Mouse (Mus musculus) limb, embryonic 13.5 days (tissue): ENCODE data around the gene Gm10401. TPM values are rescaled to one million over a fixed set of nuclear protein-coding genes. Genes with fewer than 3 reads are reported as not detected.

Source experiments
- ATAC-seq: fragments of 200-750 bp; cut with Nextera tagmentation; 2 replicates; pipeline ENCODE4 v1.8.0; 2017; ENCODE audit warnings: low read depth, moderate number of reproducible peaks, moderate TSS enrichment; ENCODE audit not compliant: low FRiP score
- H3K27ac ChIP-seq: fragments of 300-500 bp; sonication (generic); 2 replicates; pipeline ENCODE4 v1.5.1; 2015; ENCODE audit warnings: inconsistent platforms, mild to moderate bottlenecking, moderate library complexity
- H3K27me3 ChIP-seq: fragments of 300-500 bp; sonication (generic); 2 replicates; pipeline ENCODE4 v1.6.1; 2015; ENCODE audit warnings: mild to moderate bottlenecking, inconsistent platforms
- H3K36me3 ChIP-seq: fragments of 300-500 bp; sonication (generic); 2 replicates; pipeline ENCODE4 v1.6.1; 2015; ENCODE audit warnings: inconsistent platforms, mild to moderate bottlenecking, moderate library complexity
- H3K4me1 ChIP-seq: fragments of 300-500 bp; sonication (generic); 2 replicates; pipeline ENCODE4 v1.6.1; 2015; ENCODE audit warnings: inconsistent platforms
- H3K4me2 ChIP-seq: fragments of 300-500 bp; sonication (generic); replicated peaks from 2 replicates; pipeline ENCODE4 v1.6.1; 2015; ENCODE audit warnings: inconsistent platforms, mild to moderate bottlenecking, moderate library complexity
- H3K4me3 ChIP-seq: fragments of 300-500 bp; sonication (generic); 2 replicates; pipeline ENCODE4 v1.5.1; 2015; ENCODE audit warnings: moderate library complexity, mild to moderate bottlenecking, inconsistent platforms
- H3K9ac ChIP-seq: fragments of 300-500 bp; sonication (generic); 2 replicates; pipeline ENCODE4 v1.6.1; 2015; ENCODE audit warnings: mild to moderate bottlenecking, inconsistent platforms
- H3K9me3 ChIP-seq: fragments of 300-500 bp; sonication (generic); 2 replicates; pipeline ENCODE4 v1.6.1; 2016; ENCODE audit warnings: inconsistent platforms
- WGBS: fragments of 180-500 bp; shearing (Covaris S2); methylation state at CpG from one replicate; pipeline ENCODE4 v1.1.7; 2015; 5-methylcytosine and 5-hydroxymethylcytosine counted together
- polyA plus RNA-seq: library from polyadenylated mRNA; unstranded; fragments of >200 nt; fragmentation: Nextera tagmentation; extraction: Ambion mirVana; gene quantifications from 2 replicates; pipeline ENCODE4 v1.2.1, GENCODE M21; 2015

The Gm10401 gene
- polyA plus RNA-seq, 1 experiment from 2014 or later: 43.3 TPM

DNA sequence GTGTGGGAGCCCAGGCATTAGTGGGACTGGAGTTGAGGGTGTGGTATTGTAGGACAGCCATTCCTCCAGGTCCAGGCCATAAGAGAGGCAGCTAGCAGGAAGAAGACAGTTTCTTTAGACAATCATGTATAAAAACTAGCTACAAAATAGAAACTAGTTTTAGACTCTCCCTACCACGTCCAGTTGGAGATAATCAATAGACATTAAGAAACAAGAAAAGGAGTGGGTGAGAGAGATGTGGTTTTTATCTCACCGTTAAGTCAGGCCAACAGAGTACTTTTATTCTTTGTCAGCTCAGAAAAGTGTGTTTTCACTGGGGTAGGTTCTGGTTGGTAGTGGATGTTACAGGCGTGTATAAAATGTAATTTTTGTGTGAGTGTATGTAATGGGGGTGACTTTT is 37.1 kb downstream of the Gm10401 start:
- peaks cover 33% of the 10 kb centered on the region for H3K36me3 ChIP-seq
- no peak overlapping the region for H3K9ac ChIP-seq
- no peak overlapping the region for H3K4me3 ChIP-seq
- H3K4me2 ChIP-seq: no peak overlapping the region
- no peak overlapping the region for H3K27ac ChIP-seq
- 95% methylated on average over 3 of the region's 3 CpGs for WGBS
- H3K4me1 ChIP-seq: no peaks in the 10 kb centered on the region
- no peaks in the 10 kb centered on the region for H3K27me3 ChIP-seq
- no peaks in the 10 kb centered on the region for H3K9me3 ChIP-seq
- ATAC-seq: no peak

DNA sequence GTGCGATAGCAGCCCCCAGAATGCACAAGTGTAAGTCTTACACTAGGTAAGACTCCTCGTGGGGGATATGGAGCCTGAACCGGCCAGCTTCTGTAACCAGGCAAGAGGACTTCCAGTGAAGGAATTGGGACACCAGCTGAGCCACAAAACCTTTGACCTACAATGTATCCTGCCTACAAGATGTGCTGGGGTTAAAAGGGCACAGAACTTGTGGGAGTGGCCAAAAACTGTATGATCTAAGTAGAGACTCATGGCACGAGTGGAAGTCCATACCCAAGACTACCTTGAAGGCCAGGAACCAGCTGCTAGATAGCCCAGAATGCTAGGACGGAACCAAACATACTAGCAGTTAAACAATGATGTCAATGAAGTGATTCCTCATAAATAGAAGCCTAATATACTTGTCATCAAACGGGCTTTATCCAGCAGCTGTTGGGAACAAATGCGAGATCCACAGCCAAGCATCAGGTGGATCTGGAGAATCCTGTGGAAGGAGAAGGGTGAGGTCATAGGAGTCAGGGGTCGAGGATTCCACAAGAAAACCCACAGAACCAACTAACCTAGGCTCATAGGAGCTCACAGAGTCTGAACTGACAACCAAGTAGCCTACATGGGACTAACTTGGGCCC is 37.9 kb downstream of the Gm10401 start:
- Histone ChIP-seq H3K36me3 (peaks cover 33% of the 10 kb centered on the region), H3K4me3 (no peak overlapping the region), H3K27me3 (no peaks in the 10 kb centered on the region), H3K4me2 (no peak overlapping the region), H3K27ac (no peak overlapping the region), H3K9me3 (no peaks in the 10 kb centered on the region), H3K9ac (no peak overlapping the region), H3K4me1 (no peaks in the 10 kb centered on the region)
- 85% methylated on average over 8 of the region's 8 CpGs for WGBS
- ATAC-seq: no peak

DNA sequence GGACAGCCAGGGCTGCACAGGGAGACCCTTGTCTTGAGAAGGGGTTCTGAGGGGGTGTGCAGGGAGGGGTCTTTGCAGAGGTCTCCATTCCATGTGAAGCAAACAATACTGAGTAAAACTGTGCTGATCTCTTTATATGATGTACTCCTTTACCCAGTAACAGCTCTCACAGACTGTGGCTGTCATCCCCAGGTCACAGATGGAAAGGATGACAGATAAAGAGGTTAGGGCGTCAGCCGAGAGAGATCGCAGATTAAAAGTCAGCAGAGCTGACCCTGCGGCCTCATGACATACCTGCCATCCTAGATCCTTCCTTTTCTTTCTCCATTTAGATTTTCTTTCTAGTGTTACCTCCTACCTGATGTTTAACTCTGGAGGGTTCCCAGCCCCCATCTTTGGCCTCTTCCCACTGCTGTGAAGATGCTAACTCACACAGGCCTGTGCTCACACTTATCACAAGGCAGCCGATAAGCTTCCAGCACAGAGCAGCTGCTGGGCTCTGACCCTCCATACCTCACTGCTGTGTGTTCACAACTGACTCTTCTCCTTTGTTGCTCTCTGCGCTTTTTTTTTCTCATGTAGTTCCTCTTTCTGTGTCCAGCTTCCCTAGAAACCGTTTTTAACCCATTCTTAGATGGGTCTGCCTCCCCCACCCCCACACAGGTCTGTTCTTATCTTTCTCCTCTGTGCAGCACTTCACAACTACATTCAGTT is 39.4 kb downstream of the Gm10401 start:
- Histone ChIP-seq H3K9me3 (no peaks in the 10 kb centered on the region), H3K36me3 (peaks cover 21% of the 10 kb centered on the region), H3K4me1 (peaks cover 4% of the 10 kb centered on the region), H3K9ac (no peak overlapping the region), H3K4me3 (no peak overlapping the region), H3K27ac (no peak overlapping the region), H3K4me2 (no peak overlapping the region), H3K27me3 (no peaks in the 10 kb centered on the region)
- no peak for ATAC-seq
- 88% methylated on average over 7 of the region's 7 CpGs for WGBS

DNA sequence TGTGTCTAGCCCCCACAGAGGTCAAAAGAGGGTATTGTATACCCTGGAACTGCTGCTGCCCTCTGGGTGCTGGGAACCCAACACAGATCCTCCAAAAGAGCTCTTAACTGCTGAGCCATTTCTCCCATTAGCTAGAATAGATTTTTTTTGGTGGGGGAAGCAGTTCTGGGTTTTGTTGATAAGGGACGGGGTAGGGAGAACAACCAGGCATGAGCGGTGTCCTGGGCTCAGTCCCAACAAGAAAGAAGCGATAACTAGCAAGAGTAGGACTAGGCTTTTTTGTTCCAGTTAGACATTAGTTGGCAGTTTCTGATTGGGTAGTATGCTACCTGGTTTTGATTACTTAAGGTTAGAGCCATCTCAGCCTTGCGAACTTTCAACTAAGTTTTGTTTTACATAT is 40.9 kb downstream of the Gm10401 start:
- peaks cover 10% of the 10 kb centered on the region for H3K36me3 ChIP-seq
- H3K9me3 ChIP-seq: no peaks in the 10 kb centered on the region
- no peak overlapping the region for H3K27ac ChIP-seq
- H3K4me3 ChIP-seq: no peak overlapping the region
- 96% methylated on average over 4 of the region's 4 CpGs for WGBS
- H3K27me3 ChIP-seq: no peaks in the 10 kb centered on the region
- peaks cover 18% of the 10 kb centered on the region for H3K4me1 ChIP-seq
- no peak overlapping the region for H3K9ac ChIP-seq
- ATAC-seq: no peak
- H3K4me2 ChIP-seq: no peak overlapping the region

DNA sequence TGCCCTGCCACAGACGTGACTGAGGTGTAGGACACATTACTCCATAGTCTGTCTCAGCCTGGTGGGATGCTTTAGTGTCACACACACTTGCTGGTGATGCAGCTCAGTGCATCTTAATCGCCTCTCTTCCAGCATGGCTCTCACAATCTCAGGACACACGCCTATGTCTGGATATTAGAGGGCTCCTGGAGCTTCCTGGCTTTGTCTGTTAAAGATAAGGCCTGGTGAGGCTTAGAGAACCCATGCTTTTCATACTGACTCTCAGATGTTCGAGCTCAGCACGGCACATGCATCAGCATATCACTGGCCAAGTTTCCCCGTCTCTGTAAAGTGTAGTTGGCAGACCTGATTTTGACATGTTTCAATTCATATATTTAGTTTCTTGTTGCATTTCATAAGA is 42.7 kb downstream of the Gm10401 start:
- Histone ChIP-seq H3K4me3 (no peak overlapping the region), H3K4me1 (peaks cover 28% of the 10 kb centered on the region), H3K4me2 (no peak overlapping the region), H3K9me3 (no peaks in the 10 kb centered on the region), H3K27ac (no peak overlapping the region), H3K27me3 (no peaks in the 10 kb centered on the region), H3K9ac (no peak overlapping the region), H3K36me3 (no peaks in the 10 kb centered on the region)
- ATAC-seq: no peak
- WGBS: 85% methylated on average over 6 of the region's 6 CpGs

DNA sequence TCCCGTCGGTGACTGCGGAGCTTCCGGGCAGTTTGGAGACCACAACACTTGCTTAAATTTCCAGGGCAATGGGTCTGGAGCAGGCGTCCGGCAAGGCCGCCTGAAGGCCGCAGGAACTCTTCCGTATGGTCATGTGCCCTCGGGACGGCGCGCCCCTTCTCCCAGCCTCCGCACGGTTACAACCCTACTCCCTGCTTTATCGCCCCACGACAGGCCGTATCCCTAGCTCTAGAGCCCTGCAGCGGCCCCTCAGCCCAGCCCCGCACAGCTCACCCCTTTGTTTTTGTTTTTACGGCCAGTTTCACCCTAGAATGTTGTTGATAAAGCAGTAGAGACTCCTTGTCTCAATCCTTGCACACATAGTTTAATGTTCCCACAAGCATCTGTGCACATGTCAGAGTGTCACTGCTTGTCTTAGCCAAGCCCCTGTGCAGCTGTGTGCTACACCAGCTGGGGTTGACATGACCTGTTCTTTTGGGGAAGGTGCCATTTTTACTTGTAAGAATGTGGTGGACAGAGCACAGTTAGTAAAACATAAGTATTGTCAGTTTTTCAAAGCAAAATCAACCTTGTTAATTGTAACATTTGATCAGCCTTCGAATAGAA is 44.2 kb downstream of the Gm10401 start:
- Histone ChIP-seq H3K9ac (no peak overlapping the region), H3K4me2 (no peak overlapping the region), H3K9me3 (no peaks in the 10 kb centered on the region), H3K4me3 (no peak overlapping the region), H3K27ac (no peak overlapping the region), H3K36me3 (no peaks in the 10 kb centered on the region), H3K4me1 (peaks cover 28% of the 10 kb centered on the region), H3K27me3 (no peaks in the 10 kb centered on the region)
- ATAC-seq: no peak
- WGBS: 87% methylated on average over 22 of the region's 22 CpGs

DNA sequence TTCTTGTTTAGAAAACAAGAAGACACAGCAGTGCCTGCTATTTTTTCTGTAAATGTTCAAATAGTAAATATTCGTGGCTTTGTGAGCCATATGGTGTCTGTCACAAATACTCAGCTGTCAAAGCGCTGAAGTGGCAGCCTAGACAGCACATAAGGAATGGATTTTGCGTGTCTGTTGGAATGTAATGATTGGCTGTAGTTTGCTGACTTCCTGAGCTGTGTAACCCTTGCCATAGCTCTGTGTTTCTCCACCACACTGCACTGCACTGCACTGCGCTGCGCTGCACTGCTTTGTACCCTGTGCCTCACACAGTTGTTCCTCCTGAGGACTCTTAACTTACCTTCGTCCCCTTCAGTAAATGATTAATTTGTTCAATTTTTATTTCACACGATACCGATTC is 45.5 kb downstream of the Gm10401 start:
- Histone ChIP-seq H3K4me1 (peaks cover 28% of the 10 kb centered on the region), H3K36me3 (no peaks in the 10 kb centered on the region), H3K27ac (no peak overlapping the region), H3K9me3 (no peaks in the 10 kb centered on the region), H3K4me2 (no peak overlapping the region), H3K27me3 (no peaks in the 10 kb centered on the region), H3K9ac (no peak overlapping the region), H3K4me3 (no peak overlapping the region)
- 63% methylated on average over 8 of the region's 8 CpGs for WGBS
- no peak for ATAC-seq

DNA sequence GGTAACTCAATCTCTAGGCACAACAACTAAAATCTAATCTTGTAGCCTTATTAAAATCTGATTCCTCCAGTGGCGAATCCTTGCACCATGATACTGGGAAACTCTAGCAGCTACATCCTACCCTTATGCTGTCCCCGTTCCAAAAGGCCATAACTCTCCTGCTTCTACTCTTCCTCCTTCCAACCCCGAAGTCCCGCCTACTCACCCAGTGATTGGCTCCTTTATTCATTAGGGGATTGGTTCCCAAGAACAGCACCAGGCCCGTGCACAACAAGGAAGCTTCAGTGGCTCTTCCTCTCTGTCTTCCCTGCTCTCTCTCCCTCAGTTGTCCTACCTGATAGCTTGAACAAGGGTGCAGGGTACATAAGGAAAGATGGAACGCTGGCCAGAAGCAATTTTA is 47.3 kb downstream of the Gm10401 start:
- H3K27ac ChIP-seq: no peak overlapping the region
- no peak for ATAC-seq
- no peak overlapping the region for H3K4me2 ChIP-seq
- 87% methylated on average over 6 of the region's 6 CpGs for WGBS
- peaks cover 28% of the 10 kb centered on the region for H3K4me1 ChIP-seq
- no peak overlapping the region for H3K9ac ChIP-seq
- H3K27me3 ChIP-seq: no peaks in the 10 kb centered on the region
- H3K9me3 ChIP-seq: no peaks in the 10 kb centered on the region
- H3K4me3 ChIP-seq: no peak overlapping the region
- no peaks in the 10 kb centered on the region for H3K36me3 ChIP-seq

DNA sequence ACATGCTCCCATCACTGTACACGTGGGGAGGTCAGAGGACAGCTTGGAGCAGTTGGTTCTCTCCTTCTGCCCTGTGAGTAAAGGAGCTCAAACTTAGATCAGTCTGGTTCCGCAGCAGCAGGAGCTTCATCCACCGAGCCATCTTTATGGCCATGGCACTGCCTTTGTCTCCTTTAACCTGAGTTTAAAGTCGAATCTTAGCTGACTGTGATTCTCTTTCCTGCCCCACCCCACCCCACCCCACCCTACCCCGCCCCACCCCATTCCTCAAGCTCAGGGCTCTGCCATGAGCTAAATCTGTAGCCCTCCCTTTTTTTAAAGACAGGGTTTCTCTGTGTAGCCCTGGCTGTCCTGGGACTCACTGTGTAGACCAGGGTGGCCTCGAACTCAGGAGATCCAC is 48.4 kb downstream of the Gm10401 start:
- Histone ChIP-seq H3K4me1 (peaks cover 28% of the 10 kb centered on the region), H3K27me3 (no peaks in the 10 kb centered on the region), H3K9me3 (no peaks in the 10 kb centered on the region), H3K4me3 (no peak overlapping the region), H3K9ac (no peak overlapping the region), H3K36me3 (peaks cover 7% of the 10 kb centered on the region; the same call in 1 of the 2 replicates), H3K4me2 (no peak overlapping the region), H3K27ac (no peak overlapping the region)
- no peak for ATAC-seq
- 84% methylated on average over 6 of the region's 6 CpGs for WGBS

Other genes with a start within 250 kb of the Gm10401 start
- gene 4930519G04Rik, start 244.6 kb downstream of the Gm10401 start, polyA plus RNA-seq: not detected in 2 replicates
- gene Gm9936, start 239.6 kb downstream of the Gm10401 start, polyA plus RNA-seq: 0.24 and 0.28 TPM in 2 replicates
- 1.3 and 2.3 TPM in 2 replicates for gene Oasl2, start 201.4 kb downstream of the Gm10401 start, polyA plus RNA-seq
- gene Oasl1, start 175.1 kb downstream of the Gm10401 start, polyA plus RNA-seq: 0.49 and 0.62 TPM in 2 replicates
- gene 2210016L21Rik, start 156.1 kb downstream of the Gm10401 start, polyA plus RNA-seq: 73.3 and 73.9 TPM in 2 replicates
- 0.05 TPM in 1 of 2 replicates, not detected in the other for gene Hnf1a, start 127.2 kb downstream of the Gm10401 start, polyA plus RNA-seq
- gene Sppl3, start 87.2 kb downstream of the Gm10401 start, polyA plus RNA-seq: 16.2 and 17.3 TPM in 2 replicates
- 56.5 and 56.9 TPM in 2 replicates for gene Acads, start 21.1 kb upstream of the Gm10401 start, polyA plus RNA-seq
- gene Unc119b, start 36.7 kb upstream of the Gm10401 start, polyA plus RNA-seq: 45.5 and 47.1 TPM in 2 replicates
- 66.1 and 78.1 TPM in 2 replicates for gene Mlec, start 59.9 kb upstream of the Gm10401 start, polyA plus RNA-seq
- gene Cabp1, start 96.1 kb upstream of the Gm10401 start, polyA plus RNA-seq: 0.75 and 0.91 TPM in 2 replicates
- gene Pop5, start 137.5 kb upstream of the Gm10401 start, polyA plus RNA-seq: 83.6 and 93.9 TPM in 2 replicates
- gene Rnf10, start 174.6 kb upstream of the Gm10401 start, polyA plus RNA-seq: 141 and 144 TPM in 2 replicates
- gene Coq5, start 181.4 kb upstream of the Gm10401 start, polyA plus RNA-seq: 41.8 and 43.6 TPM in 2 replicates
- gene Dynll1, start 202.7 kb upstream of the Gm10401 start, polyA plus RNA-seq: 1,815 and 1,838 TPM in 2 replicates
- gene Srsf9, start 228.9 kb upstream of the Gm10401 start, polyA plus RNA-seq: 314 and 331 TPM in 2 replicates
- gene Gatc, start 242.9 kb upstream of the Gm10401 start, polyA plus RNA-seq: 25.7 and 28.3 TPM in 2 replicates
- gene Triap1, start 242.9 kb upstream of the Gm10401 start, polyA plus RNA-seq: 58.8 and 62.1 TPM in 2 replicates